Mouse (Mus musculus) forebrain, embryonic 14.5 days (tissue): ENCODE data around the gene Gm9125. TPM values are rescaled to one million over a fixed set of nuclear protein-coding genes. Genes with fewer than 3 reads are reported as not detected.
"Not testable (repeated sequence)": the region's sequence is repeated elsewhere in the genome, so short reads cannot be mapped to it uniquely, and the experiment has no call there.

ENCODE experiments used
- ATAC-seq: fragments of 200-750 bp; cut with Nextera tagmentation; 2 replicates; pipeline ENCODE4 v1.8.0; 2017; ENCODE audit warnings: mild to moderate bottlenecking, moderate library complexity
- DNase-seq: peaks from one replicate; pipeline ENCODE4 v3.0.0-alpha.2; 2015; ENCODE audit warnings: low spot score
- H3K27ac ChIP-seq: fragments of 300-500 bp; sonication (generic); 2 replicates; pipeline ENCODE4 v1.5.1; 2014; ENCODE audit warnings: low read depth, mild to moderate bottlenecking, control low read depth, low read length, moderate library complexity
- H3K27me3 ChIP-seq: fragments of 300-500 bp; sonication (generic); replicated peaks from 2 replicates; pipeline ENCODE4 v1.6.1; 2014; ENCODE audit warnings: low read length, control low read depth, mixed read lengths; ENCODE audit not compliant: control insufficient read depth, insufficient read depth
- H3K36me3 ChIP-seq: fragments of 300-500 bp; sonication (generic); 2 replicates; pipeline ENCODE4 v1.6.1; 2014; ENCODE audit warnings: low read length, control low read depth; ENCODE audit not compliant: control insufficient read depth, insufficient read depth
- H3K4me1 ChIP-seq: fragments of 300-500 bp; sonication (generic); 2 replicates; pipeline ENCODE4 v1.6.1; 2014; ENCODE audit warnings: antibody characterized with exemption, low read length, control low read depth; ENCODE audit not compliant: control insufficient read depth, insufficient read depth
- H3K4me2 ChIP-seq: fragments of 300-500 bp; sonication (generic); 2 replicates; pipeline ENCODE4 v1.6.1; 2014; ENCODE audit warnings: mild to moderate bottlenecking, control low read depth, low read length
- H3K4me3 ChIP-seq: fragments of 300-500 bp; sonication (generic); 2 replicates; pipeline ENCODE4 v1.5.1; 2014; ENCODE audit warnings: low read depth, low read length, control low read depth
- H3K9ac ChIP-seq: fragments of 300-500 bp; sonication (generic); 2 replicates; pipeline ENCODE4 v1.6.1; 2014; ENCODE audit warnings: mild to moderate bottlenecking, low read length, control low read depth, moderate library complexity
- H3K9me3 ChIP-seq: fragments of 300-500 bp; sonication (generic); replicated peaks from 2 replicates; pipeline ENCODE4 v1.6.1; 2016; ENCODE audit warnings: low read length, control low read depth, mixed read lengths; ENCODE audit not compliant: control insufficient read depth
- WGBS: fragments of 180-500 bp; shearing (Covaris S2); extraction: QIAGEN DNeasy Blood & Tissue Kit; methylation state at CpG from one replicate; pipeline ENCODE4 v1.1.7; 2014; 5-methylcytosine and 5-hydroxymethylcytosine counted together
- polyA plus RNA-seq: library from polyadenylated mRNA; unstranded; fragments of >200 nt; fragmentation: Nextera tagmentation; extraction: Ambion mirVana; gene quantifications from 2 replicates; pipeline ENCODE4 v1.2.1, GENCODE M21; 2014

The Gm9125 gene
- polyA plus RNA-seq = not detected in 2 replicates

GRCm38 (mm10) chr3:94054785-94055184 lies at the start of gene Gm9125:
TSS of gene Gm9125 (minus strand) at chr3:94054885.
- not testable (repeated sequence) for H3K9ac ChIP-seq, DNase-seq, H3K27me3 ChIP-seq, H3K36me3 ChIP-seq, H3K4me1 ChIP-seq, H3K9me3 ChIP-seq, H3K27ac ChIP-seq, ATAC-seq, H3K4me2 ChIP-seq, H3K4me3 ChIP-seq
- 83% methylated on average over 1 of the region's 3 CpGs for WGBS

DNA sequence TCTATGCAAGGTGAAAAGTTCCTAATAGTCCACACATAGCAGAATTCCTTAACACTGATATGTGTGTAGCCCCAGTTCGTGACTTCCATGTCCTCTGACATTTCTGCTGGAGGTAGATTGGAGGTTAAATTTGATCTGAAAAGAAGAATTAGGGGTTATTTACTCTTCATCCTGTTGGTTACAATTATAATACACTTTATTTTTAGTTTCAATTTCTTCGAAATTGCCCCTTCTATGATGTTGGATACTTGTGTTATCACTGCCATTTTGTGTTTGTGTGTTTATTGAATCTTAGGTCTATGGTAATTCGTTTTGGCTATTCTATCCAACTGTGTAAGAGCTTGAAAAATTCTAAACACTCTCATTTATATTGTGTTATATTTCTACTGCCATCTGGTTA lies 17.9 kb upstream of the Gm9125 start, which contains the start of gene Gm10697:
TSS of gene Gm10697 (minus strand) at position 101 of the 400 bp plus-strand sequence.
- H3K4me2 ChIP-seq, H3K4me3 ChIP-seq, H3K9ac ChIP-seq, H3K4me1 ChIP-seq, ATAC-seq, H3K36me3 ChIP-seq, H3K27ac ChIP-seq, DNase-seq, H3K27me3 ChIP-seq, H3K9me3 ChIP-seq: not testable (repeated sequence)
- 67% methylated on average over 1 of the region's 3 CpGs for WGBS

GRCm38 (mm10) chr3:94049566-94050121 lies 5.0 kb downstream of the Gm9125 start:
- not testable (repeated sequence) for H3K4me3 ChIP-seq, H3K9ac ChIP-seq, ATAC-seq, H3K4me2 ChIP-seq, H3K9me3 ChIP-seq, H3K4me1 ChIP-seq, DNase-seq, H3K27ac ChIP-seq, H3K27me3 ChIP-seq, H3K36me3 ChIP-seq
- WGBS = no CpG with 5 or more reads among the region's 5 CpGs

GRCm38 (mm10) chr3:94038241-94038640 lies 16.4 kb downstream of the Gm9125 start:
- H3K4me2 ChIP-seq, H3K9me3 ChIP-seq, ATAC-seq, H3K4me3 ChIP-seq, H3K27ac ChIP-seq, H3K4me1 ChIP-seq, H3K27me3 ChIP-seq, H3K36me3 ChIP-seq, DNase-seq, H3K9ac ChIP-seq: not testable (repeated sequence)
- WGBS = 79% methylated on average over 1 of the region's 1 CpGs

GRCm38 (mm10) chr3:94034400-94034799 lies 20.3 kb downstream of the Gm9125 start:
- H3K4me1 ChIP-seq, H3K27ac ChIP-seq, H3K9me3 ChIP-seq, ATAC-seq, H3K36me3 ChIP-seq, H3K4me3 ChIP-seq, DNase-seq, H3K4me2 ChIP-seq, H3K27me3 ChIP-seq, H3K9ac ChIP-seq: not testable (repeated sequence)
- WGBS = 95% methylated on average over 14 of the region's 18 CpGs

Other genes with a start within 250 kb of the Gm9125 start
- not detected in 2 replicates for gene Tdpoz3, start 228.9 kb downstream of the Gm9125 start, polyA plus RNA-seq
- gene Gm9117, start 111.3 kb downstream of the Gm9125 start, polyA plus RNA-seq = not detected in 2 replicates
- gene Tdpoz5, start 93.6 kb downstream of the Gm9125 start, polyA plus RNA-seq = not detected in 2 replicates
- gene Gm10697, start 17.8 kb upstream of the Gm9125 start, polyA plus RNA-seq = not detected in 2 replicates
- gene Gm10696, start 123.3 kb upstream of the Gm9125 start, polyA plus RNA-seq = not detected in 2 replicates
- not detected in 2 replicates for gene Gm5286, start 141.8 kb upstream of the Gm9125 start, polyA plus RNA-seq
- not detected in 2 replicates for gene Gm4778, start 209.2 kb upstream of the Gm9125 start, polyA plus RNA-seq